ENCODE assay signal across 10 mouse cellular contexts in genomic region chr14:36952687-36953426, GRCm38 (mm10). TPM values are rescaled to one million over a fixed set of nuclear protein-coding genes. Genes with fewer than 3 reads are reported as not detected.
DNase-seq lines count a peak whose midpoint lies in the region; ATAC-seq and TF ChIP-seq lines count a peak whose summit lies in the region.
"Had no signal": no experiment of that assay in that cellular context is flagged by ENCODE, and none has a peak within 500 bp of the region (broad histone marks: within the 10 kb centered on the region; RNA-seq: fewer than 3 reads in every experiment).

No protein-coding gene starts in this region.

- TF ChIP-seq CTCF in midbrain, postnatal 0 days (IDR thresholded peaks at IDR 0.05): no peak

- no peak overlapping the region for H3K9ac ChIP-seq in hindbrain, embryonic 12.5 days
- H3K9ac ChIP-seq in hindbrain, embryonic 11.5 days (ENCODE audit: low read depth, low read length): no peak overlapping the region
- no peak overlapping the region for H3K9ac ChIP-seq in midbrain, embryonic 13.5 days (replicated peaks)
- no peak overlapping the region for H3K9ac ChIP-seq in midbrain, postnatal 0 days (replicated peaks; ENCODE audit: low read length, poor library complexity, severe bottlenecking)
- no peak overlapping the region for H3K9ac ChIP-seq in midbrain, embryonic 15.5 days
- H3K9ac ChIP-seq: hindbrain, embryonic 15.5 days had no signal

- no peak overlapping the region for H3K4me2 ChIP-seq in hindbrain, embryonic 12.5 days (replicated peaks)
- H3K4me2 ChIP-seq in hindbrain, embryonic 11.5 days (replicated peaks; ENCODE audit: low read depth, low read length): no peak overlapping the region
- no peak overlapping the region for H3K4me2 ChIP-seq in midbrain, embryonic 13.5 days (replicated peaks)
- no peak overlapping the region for H3K4me2 ChIP-seq in midbrain, postnatal 0 days (ENCODE audit: low read depth, low read length, poor library complexity, severe bottlenecking)
- H3K4me2 ChIP-seq in midbrain, embryonic 15.5 days: no peak overlapping the region
- H3K4me2 ChIP-seq: hindbrain, embryonic 15.5 days had no signal

- no peaks in the 10 kb centered on the region for H3K4me1 ChIP-seq in hindbrain, embryonic 12.5 days
- no peaks in the 10 kb centered on the region for H3K4me1 ChIP-seq in hindbrain, embryonic 11.5 days (replicated peaks; ENCODE audit: control insufficient read depth, insufficient read depth, low read length)
- H3K4me1 ChIP-seq in midbrain, embryonic 13.5 days (replicated peaks): peaks cover 6% of the 10 kb centered on the region; the same call in 1 of the 2 replicates
- H3K4me1 ChIP-seq in midbrain, postnatal 0 days (ENCODE audit: insufficient read depth, low read length): no peaks in the 10 kb centered on the region
- H3K4me1 ChIP-seq in midbrain, embryonic 15.5 days: no peaks in the 10 kb centered on the region

- intact Hi-C loops in left cerebral cortex, postnatal 36 days (cut with DNase I): loop anchor here (5.0 kb wide), 2 partner anchors 79 to 86 kb away; no protein-coding TSS in a partner anchor

- no peak overlapping the region for H3K27ac ChIP-seq in hindbrain, embryonic 12.5 days
- no peak overlapping the region for H3K27ac ChIP-seq in hindbrain, embryonic 11.5 days (ENCODE audit: low read depth, low read length)
- no peak overlapping the region for H3K27ac ChIP-seq in midbrain, embryonic 13.5 days
- H3K27ac ChIP-seq in midbrain, postnatal 0 days (ENCODE audit: low read depth, low read length): no peak overlapping the region
- H3K27ac ChIP-seq in midbrain, embryonic 15.5 days: no peak overlapping the region
- H3K27ac ChIP-seq: hindbrain, embryonic 15.5 days; macrophage had no signal

- DNase-seq in hindbrain, embryonic 11.5 days (ENCODE audit: low spot score): no peak
- DNase-seq in midbrain, postnatal 0 days (ENCODE audit: low spot score): no peak
- DNase-seq in T-cell, adult 2 months (ENCODE audit: low spot score): peak; percentile 37
- DNase-seq in layer of hippocampus, adult 9-11 months: no peak
- no peak for DNase-seq in left cerebral cortex, postnatal 36 days (ENCODE audit: low spot score in 2 of 2)

- WGBS in hindbrain, embryonic 12.5 days: 87% methylated on average over 10 of the region's 10 CpGs
- WGBS in hindbrain, embryonic 11.5 days: 92% methylated on average over 10 of the region's 10 CpGs
- 92% methylated on average over 10 of the region's 10 CpGs for WGBS in midbrain, embryonic 13.5 days
- WGBS in midbrain, postnatal 0 days: 89% methylated on average over 10 of the region's 10 CpGs
- 89% methylated on average over 10 of the region's 10 CpGs for WGBS in midbrain, embryonic 15.5 days

- H3K9me3 ChIP-seq in hindbrain, embryonic 12.5 days (replicated peaks): no peaks in the 10 kb centered on the region
- H3K9me3 ChIP-seq in hindbrain, embryonic 11.5 days (ENCODE audit: control insufficient read depth, low read length): no peaks in the 10 kb centered on the region
- H3K9me3 ChIP-seq in midbrain, embryonic 13.5 days: no peaks in the 10 kb centered on the region
- no peaks in the 10 kb centered on the region for H3K9me3 ChIP-seq in midbrain, postnatal 0 days (ENCODE audit: low read length)
- H3K9me3 ChIP-seq in midbrain, embryonic 15.5 days: no peaks in the 10 kb centered on the region
- H3K9me3 ChIP-seq: hindbrain, embryonic 15.5 days had no signal

- H3K4me3 ChIP-seq in hindbrain, embryonic 12.5 days: no peak overlapping the region
- H3K4me3 ChIP-seq in hindbrain, embryonic 11.5 days (ENCODE audit: low read depth, low read length): no peak overlapping the region
- H3K4me3 ChIP-seq in midbrain, embryonic 13.5 days (replicated peaks): no peak overlapping the region
- H3K4me3 ChIP-seq in midbrain, postnatal 0 days (ENCODE audit: low read depth, low read length): no peak overlapping the region
- no peak overlapping the region for H3K4me3 ChIP-seq in midbrain, embryonic 15.5 days
- H3K4me3 ChIP-seq: hindbrain, embryonic 15.5 days had no signal

- H3K27me3 ChIP-seq in hindbrain, embryonic 12.5 days: no peaks in the 10 kb centered on the region
- H3K27me3 ChIP-seq in hindbrain, embryonic 11.5 days (ENCODE audit: control insufficient read depth, insufficient read depth, low read length): no peaks in the 10 kb centered on the region
- H3K27me3 ChIP-seq in midbrain, embryonic 13.5 days: no peaks in the 10 kb centered on the region
- H3K27me3 ChIP-seq in midbrain, postnatal 0 days (ENCODE audit: insufficient read depth, low read length): no peaks in the 10 kb centered on the region
- H3K27me3 ChIP-seq in midbrain, embryonic 15.5 days (replicated peaks): no peaks in the 10 kb centered on the region
- H3K27me3 ChIP-seq: hindbrain, embryonic 15.5 days had no signal

- no peaks in the 10 kb centered on the region for H3K36me3 ChIP-seq in hindbrain, embryonic 12.5 days
- H3K36me3 ChIP-seq in hindbrain, embryonic 11.5 days (ENCODE audit: control insufficient read depth, insufficient read depth, low read length): no peaks in the 10 kb centered on the region
- H3K36me3 ChIP-seq in midbrain, embryonic 13.5 days: peaks cover 5% of the 10 kb centered on the region; the same call in 1 of the 2 replicates
- H3K36me3 ChIP-seq in midbrain, postnatal 0 days (ENCODE audit: insufficient read depth, low read length): no peaks in the 10 kb centered on the region
- no peaks in the 10 kb centered on the region for H3K36me3 ChIP-seq in midbrain, embryonic 15.5 days (replicated peaks)
- H3K36me3 ChIP-seq: hindbrain, embryonic 15.5 days had no signal

- ATAC-seq in hindbrain, embryonic 12.5 days (ENCODE audit: low FRiP score): peak; percentile 32; the same call in 1 of the 2 replicates
- ATAC-seq in hindbrain, embryonic 11.5 days (ENCODE audit: low FRiP score): no peak
- ATAC-seq in midbrain, embryonic 13.5 days: 0 out of 2 replicates have a peak, but pooled peaks have one; percentile 17
- no peak for ATAC-seq in midbrain, postnatal 0 days (ENCODE audit: low FRiP score)
- ATAC-seq in midbrain, embryonic 15.5 days (replicated peaks): peak; percentile 19; the same call in 1 of the 2 replicates

RNA-seq across cellular contexts. Expression of gene Ccser2, which starts 15.7 kb away (rescaled TPM):
- 58.0 and 59.4 TPM in 2 replicates for polyA plus RNA-seq in hindbrain, embryonic 12.5 days (2016; fragmentation: Nextera tagmentation; extraction: Ambion mirVana)
- polyA plus RNA-seq in hindbrain, embryonic 11.5 days (2014; fragmentation: Nextera tagmentation; extraction: Ambion mirVana): 47.1 and 50.2 TPM in 2 replicates
- polyA plus RNA-seq in midbrain, embryonic 13.5 days (2015; fragmentation: Nextera tagmentation; extraction: Ambion mirVana): 64.1 and 65.8 TPM in 2 replicates
- 81.0 and 85.5 TPM in 2 replicates for total RNA-seq in midbrain, postnatal 0 days (2014; rRNA removed)
- polyA plus RNA-seq in midbrain, postnatal 0 days (2015; fragmentation: Nextera tagmentation; extraction: Ambion mirVana): 96.3 and 99.1 TPM in 2 replicates
- polyA plus RNA-seq in midbrain, embryonic 15.5 days (2015; fragmentation: Nextera tagmentation; extraction: Ambion mirVana): 101 and 104 TPM in 2 replicates
- total RNA-seq in left cerebral cortex, postnatal 36 days (2021): 10 to 100 TPM; 81.6 to 84.1 TPM

Comparison
In these comparisons a context has a peak if more than half of its experiments do, and no peak if none do; other contexts are left out.
1. ATAC-seq: peak in hindbrain, embryonic 12.5 days (single experiment), midbrain, embryonic 13.5 days (single experiment) and midbrain, embryonic 15.5 days (single experiment); none in hindbrain, embryonic 11.5 days (single experiment) and midbrain, postnatal 0 days (single experiment).